Mouse (Mus musculus) hematopoietic stem cell, adult 5-6 weeks (primary cell): ENCODE data around the gene Adam22. TPM values are rescaled to one million over a fixed set of nuclear protein-coding genes. Genes with fewer than 3 reads are reported as not detected.
A peak's percentile ranks its signal among the peaks of the same experiment; 100 is the strongest.
"Not testable (repeated sequence)": the region's sequence is repeated elsewhere in the genome, so short reads cannot be mapped to it uniquely, and the experiment has no call there.

ENCODE experiments used
- ATAC-seq, 2 experiments: fragments of 125-278 bp in 1 of 2; replicated peaks in 1 of 2; 2 replicates each; pipeline ENCODE4 v1.8.0; 2016 to 2017; ENCODE audit warnings: inconsistent platforms in 2 of 2, mild to moderate bottlenecking in 2 of 2, moderate number of reproducible peaks in 2 of 2, low read depth in 1 of 2, moderate TSS enrichment in 1 of 2; ENCODE audit not compliant: low FRiP score in 2 of 2, poor library complexity in 2 of 2, severe bottlenecking in 2 of 2, insufficient read depth in 1 of 2, low TSS enrichment in 1 of 2
- total RNA-seq: library from RNA; stranded (forward); fragments of 172-1452, 232-1000 nt; gene quantifications from 2 replicates; pipeline ENCODE4 v1.2.3, GENCODE M21; 2017

Adam22 gene
- total RNA-seq, 1 experiment from 2014 or later: 15.7 TPM

DNA sequence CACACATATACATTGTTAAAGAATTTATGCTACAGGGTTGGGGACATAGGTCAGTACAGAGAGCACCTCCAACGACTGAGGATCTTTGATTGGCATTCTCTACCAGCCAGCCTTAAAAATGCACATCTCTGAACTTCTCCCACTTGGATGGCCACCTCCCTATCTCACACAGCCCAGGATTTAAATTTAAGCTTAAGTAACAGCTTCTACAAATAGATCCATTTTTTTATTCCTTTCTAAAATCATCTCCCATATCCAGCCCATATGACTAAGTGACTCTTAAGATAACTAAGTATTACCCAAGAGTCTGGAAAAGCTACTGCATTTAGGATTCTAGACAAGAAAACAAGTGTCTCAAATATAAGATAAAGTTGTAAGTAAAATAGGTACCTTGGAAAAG, 140.9 kb downstream of the Adam22 start:
- ATAC-seq: no peak

- ATAC-seq: no peak
Observed at GRCm38 (mm10) chr5:8224321-8224705, 143.6 kb downstream of the Adam22 start.

DNA sequence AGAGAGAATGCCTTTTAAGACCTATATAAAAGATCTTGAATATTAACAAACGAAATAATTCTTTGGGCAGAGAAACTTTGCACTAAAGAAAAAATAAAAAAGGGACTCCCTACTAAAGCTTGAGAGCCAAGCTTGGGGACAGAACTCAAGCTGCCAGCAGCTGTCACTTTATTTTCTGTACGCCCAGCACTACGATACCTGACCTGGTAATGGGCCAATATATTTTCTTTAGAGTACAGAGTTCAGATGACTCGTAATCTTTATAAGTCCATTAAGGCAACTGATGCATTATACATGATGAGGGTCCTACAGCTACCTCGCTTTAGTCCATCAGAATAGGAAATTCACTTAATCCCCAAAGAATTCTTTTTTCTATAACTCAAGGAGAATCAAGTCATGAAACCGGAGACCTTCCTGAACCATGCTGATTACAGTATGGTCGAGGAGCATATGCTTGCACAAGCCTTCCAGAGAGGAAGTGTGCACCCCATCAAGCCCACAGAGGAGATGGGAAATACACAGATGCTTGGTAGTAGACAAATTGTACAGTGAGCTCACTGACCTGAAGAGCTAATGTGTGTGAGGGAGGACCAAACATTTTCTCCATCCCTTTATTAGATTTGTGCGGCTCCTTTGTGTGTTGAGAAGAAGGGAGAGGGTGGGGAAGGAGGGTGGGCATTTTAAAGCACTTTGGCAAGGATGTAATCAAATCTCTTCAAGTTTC, 144.2 kb downstream of the Adam22 start:
- ATAC-seq: peak; percentile 52 to 54; a peak in 2 of 4 replicates

DNA sequence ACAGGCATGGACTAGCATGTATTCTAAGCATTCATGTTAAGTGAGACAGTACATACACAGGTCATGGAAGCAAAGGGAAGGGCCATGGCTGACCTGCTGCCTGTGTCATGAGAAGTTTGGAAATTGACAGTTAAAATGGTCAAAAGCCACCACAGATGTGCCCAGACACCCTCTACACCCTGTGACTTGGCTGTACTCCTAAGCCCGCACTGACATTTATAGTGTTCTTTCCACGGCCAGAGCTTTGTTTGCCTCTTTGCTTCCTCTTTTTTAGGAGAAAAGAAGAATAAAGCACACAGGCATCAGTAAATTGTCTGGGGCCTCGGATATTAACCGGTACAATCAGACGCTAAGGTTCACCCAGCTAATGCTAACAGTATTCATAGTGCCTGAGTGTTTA, 146.3 kb downstream of the Adam22 start:
- peak; percentile 92 to 94 for ATAC-seq

GRCm38 (mm10) chr5:8215841-8216240, 152.1 kb downstream of the Adam22 start:
- no peak for ATAC-seq

DNA sequence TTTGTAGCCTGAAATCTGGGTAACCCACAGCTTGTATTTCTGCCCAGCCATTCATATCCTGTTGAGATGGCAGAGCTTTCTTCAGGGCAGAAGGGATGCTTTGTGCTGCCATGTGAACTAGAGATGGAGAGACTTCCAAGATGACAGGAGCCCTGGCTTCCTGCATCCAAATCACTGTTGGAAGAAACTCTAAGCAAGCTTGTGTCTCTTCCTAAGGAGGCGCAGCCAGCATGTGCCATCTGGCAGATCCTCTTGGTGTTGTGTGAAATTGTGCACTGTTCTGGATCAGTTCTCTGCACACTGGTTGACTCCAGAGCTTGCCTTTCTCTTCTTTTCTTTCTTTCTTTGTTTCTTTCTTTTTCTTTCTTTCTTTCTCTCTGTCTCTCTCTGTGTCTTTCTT, 183.0 kb downstream of the Adam22 start:
- not testable (repeated sequence) for ATAC-seq

- ATAC-seq: no peak
Observed at GRCm38 (mm10) chr5:8180646-8181045, 187.3 kb downstream of the Adam22 start.

DNA sequence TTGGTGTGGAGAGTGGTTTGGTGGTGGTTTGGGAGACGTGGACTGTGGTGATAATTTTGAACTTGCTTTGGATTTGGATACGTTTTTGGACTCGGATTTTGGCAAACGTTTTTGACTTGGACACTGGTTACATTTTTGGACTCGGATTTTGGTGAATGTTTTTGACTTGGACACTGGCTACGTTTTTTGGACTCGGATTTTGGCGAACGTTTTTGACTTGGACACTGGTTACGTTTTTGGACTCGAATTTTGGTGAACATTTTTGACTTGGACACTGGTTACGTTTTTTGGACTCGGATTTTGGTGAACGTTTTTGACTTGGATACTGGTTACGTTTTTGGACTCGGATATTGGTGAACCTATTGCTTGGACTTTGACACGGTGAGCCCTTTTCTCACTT, 189.8 kb downstream of the Adam22 start:
- ATAC-seq: no peak

GRCm38 (mm10) chr5:8164773-8165172, 203.2 kb downstream of the Adam22 start:
- ATAC-seq: peak in 1 of 2 experiments; percentile 62; a peak in 2 of 4 replicates

DNA sequence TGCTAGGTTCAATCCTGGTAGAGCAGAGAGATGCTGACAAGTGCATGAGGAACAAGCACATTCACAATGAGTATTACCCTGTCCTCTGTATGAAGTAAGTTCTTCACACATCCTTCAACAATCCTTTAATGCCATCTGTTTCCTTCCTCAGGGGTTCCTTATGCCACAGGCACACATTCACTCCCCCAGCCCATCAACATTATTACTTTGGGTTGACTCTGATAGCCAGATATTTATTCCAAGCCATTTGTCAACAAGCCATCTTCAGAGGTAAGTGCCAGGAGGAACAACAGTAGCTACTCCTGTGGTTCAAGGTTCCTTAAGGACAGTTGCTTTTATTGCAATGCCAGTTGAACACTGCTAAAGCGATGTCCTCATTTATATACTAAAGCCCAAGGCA, 216.3 kb downstream of the Adam22 start:
- ATAC-seq: no peak

DNA sequence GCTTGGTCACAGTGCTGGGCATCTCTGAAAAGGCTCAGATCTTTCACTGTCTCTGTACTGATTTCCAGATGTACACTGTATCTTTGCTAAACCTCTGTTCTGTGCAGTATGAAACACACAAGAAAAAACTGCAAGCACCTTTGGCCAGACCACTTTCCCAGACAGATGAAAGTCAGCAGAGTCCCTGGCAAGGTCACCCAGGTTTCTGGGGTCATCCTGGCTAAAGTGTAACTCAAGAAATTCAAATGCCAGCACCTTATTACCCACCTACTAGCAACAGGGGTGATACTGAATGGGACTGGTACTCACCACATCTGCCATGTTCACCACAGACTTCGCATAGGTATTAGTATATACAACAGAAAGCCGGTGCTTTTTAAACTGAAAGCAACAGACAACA, 221.8 kb downstream of the Adam22 start:
- no peak for ATAC-seq

GRCm38 (mm10) chr5:8145473-8145872, 222.5 kb downstream of the Adam22 start:
- ATAC-seq: no peak

DNA sequence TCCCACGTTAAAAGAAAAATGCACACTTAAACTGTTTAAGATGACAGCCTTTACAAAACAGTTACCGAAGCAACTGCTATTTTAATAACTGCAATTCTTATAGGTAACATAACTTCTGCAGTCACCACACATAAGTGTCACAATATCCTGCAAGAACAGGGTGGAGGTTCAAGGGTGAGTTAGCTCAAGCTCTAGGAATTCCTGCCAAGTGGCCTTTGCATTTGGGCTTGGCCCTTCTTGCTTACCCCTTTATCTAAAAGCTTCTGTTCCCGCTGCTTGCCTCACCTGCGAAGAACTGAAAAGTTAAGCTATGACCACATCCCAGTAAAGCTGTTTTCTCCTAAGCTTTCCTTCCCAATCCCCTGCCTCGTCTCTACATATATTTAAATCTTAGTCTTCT, 235.4 kb downstream of the Adam22 start:
- no peak for ATAC-seq

DNA sequence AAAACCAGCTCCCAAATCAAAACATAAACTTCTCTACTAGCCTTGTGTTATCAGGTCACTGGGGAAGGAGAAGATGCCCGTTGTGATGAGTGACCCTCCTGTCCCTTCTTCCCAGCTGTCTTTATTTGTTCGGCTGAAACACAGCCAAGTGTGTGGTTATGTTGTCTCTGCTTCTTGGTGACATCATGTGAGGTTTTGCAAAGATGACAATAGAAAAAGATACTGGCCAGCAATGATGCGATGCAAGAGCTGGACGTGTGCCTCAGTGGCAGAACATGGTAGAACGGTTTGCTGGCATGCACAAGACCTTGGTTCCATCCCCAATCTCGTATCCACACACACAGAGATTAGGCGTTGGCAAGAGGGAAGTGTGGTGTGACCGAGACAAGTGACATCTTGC, 236.0 kb downstream of the Adam22 start:
- ATAC-seq: no peak

GRCm38 (mm10) chr5:8129750-8130149, 238.2 kb downstream of the Adam22 start:
- no peak for ATAC-seq

DNA sequence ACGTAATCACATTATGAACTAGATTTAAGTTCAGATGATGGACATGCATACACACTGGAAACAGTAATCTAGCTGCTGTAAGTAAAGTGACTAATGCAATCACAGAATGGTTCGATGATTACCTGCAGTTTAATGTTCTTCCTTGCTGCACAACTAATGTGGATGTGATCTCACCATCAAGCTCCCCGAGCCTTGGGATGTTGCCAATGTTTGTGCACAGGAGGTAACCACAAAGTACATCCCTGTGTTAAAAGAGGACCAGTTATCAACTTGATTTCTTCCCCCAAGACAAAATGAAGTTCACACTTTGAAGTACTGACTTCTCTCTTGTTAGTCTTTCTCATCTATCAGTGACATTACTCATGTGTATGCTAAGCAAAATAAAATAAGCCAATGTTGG, 247.0 kb downstream of the Adam22 start:
- no peak for ATAC-seq

DNA sequence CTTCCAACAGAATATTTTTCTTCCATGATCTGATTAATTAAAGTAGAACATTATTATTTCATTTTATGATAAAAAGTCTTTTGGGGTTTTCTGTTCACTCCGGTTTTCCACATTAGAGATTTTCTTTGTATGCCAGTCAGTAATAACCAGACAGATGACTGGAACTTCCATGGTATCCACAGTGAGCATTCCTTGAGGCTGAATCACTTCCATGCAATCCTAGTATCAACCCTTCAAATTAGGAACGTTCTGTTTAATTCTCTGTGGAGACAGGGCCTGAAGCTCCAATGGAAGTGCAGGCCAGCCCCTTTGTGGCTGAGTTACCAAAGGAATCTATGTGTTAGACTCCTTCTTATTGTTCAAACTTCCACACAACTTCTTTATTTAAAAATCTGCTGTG, 247.9 kb downstream of the Adam22 start:
- no peak for ATAC-seq

- ATAC-seq: no peak
Observed at GRCm38 (mm10) chr5:8116561-8117168, 251.3 kb downstream of the Adam22 start.

DNA sequence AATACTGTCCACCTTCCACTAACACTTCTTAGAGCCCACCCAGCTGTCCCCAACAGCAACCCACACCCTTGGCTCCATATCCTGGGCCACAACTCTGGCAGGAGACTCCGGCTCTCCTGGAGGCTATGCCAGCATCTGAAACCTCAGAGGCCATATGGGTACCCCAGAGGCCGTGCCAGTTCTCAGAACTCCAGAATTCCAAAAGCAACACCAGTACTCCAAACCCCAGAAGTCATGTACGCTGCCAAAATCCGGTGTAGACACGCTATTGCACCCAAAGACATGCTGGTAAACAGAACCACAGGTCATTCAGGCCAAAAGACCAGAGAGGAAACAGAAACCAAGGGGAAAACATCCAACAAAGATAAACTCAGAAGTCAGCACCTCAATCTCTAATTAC, 255.7 kb downstream of the Adam22 start:
- ATAC-seq: no peak
